Mouse (Mus musculus) T-helper 1 cell (primary cell): Measurements from ENCODE around the gene Chd2.
"Not testable (repeated sequence)": the region's sequence is repeated elsewhere in the genome, so short reads cannot be mapped to it uniquely, and the experiment has no call there.

Experiments
- in situ Hi-C: fragments of 300-600 bp; cut with MboI, MseI; formaldehyde crosslinking; loops from one replicate; pipeline ENCODE4 v1.15.1; 2025; ENCODE audit warnings: high pct_unique_total_duplicates

The Chd2 gene

GRCm38 (mm10) chr7:73541412-73542130, at the start of gene Chd2:
Gene Chd2, minus strand, starts transcription at chr7:73541830.
- in situ Hi-C loops = no loop called here

- in situ Hi-C loops = loop anchor here (10.0 kb wide), 1 partner anchor 1864 kb away; the partner anchor contains the start of gene Akap13
These were observed 49.1 kb upstream of the Chd2 start for GRCm38 (mm10) chr7:73590757-73591156.

DNA sequence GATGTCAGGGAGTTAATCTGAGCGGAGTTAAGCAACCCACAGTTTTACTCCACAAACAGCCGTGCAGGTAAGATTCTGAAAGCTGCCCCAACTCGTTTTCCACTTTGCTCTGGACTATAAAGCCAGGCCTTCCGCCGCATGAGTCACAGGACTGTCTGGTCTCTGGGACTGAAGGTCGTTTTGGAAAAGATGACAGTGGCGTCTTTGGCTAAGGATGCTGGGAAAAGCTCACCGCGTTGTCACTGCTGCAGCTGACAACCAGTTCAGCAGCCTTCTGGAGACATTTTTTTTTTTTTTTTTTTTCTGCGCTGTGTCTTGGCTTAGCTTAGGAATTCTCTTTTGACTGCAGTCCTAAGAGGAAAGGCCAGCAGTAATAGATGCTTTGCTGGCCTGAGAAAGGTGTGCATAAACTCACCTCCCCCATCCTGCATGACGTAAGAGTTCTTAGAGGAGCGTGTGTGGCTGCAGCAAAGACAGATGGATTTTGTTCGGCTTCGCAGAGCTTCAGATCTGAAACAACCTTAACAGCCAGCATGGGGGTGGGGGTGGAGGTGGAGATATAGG, 47.7 kb upstream of the Chd2 start:
- in situ Hi-C loops = no loop called here

DNA sequence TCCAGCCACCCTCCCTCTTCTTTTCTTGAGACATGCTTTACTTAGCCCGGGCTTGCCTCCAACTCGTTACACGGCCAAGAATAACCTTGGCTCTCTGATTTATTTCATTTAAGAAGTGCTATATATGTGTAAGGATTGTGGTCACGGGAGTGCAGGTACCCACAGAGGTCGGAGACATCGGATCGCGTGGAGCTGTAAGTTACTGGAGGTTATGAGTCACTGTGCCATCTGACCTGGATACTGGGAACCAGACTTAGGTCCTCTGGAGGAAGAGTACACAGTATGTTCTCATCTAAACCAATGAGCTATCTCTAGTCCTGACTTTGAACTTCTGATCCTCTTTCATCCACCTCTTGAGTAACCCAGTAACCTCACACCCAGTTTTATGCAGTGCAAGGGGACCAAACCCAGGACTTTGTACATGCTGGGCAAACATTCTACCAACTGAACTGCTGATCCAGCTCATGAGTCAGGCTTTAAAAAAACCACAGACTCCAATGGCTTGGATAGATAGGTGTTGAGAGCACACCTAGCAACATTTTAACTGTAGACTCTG, 46.8 kb upstream of the Chd2 start:
- in situ Hi-C loops = no loop called here

GRCm38 (mm10) chr7:73586717-73587116, 45.1 kb upstream of the Chd2 start:
- in situ Hi-C loops = no loop called here

- in situ Hi-C loops = no loop called here
These were observed 44.6 kb upstream of the Chd2 start for GRCm38 (mm10) chr7:73586206-73586605.

- in situ Hi-C loops = no loop called here
These were observed 43.7 kb upstream of the Chd2 start for GRCm38 (mm10) chr7:73585114-73586032.

DNA sequence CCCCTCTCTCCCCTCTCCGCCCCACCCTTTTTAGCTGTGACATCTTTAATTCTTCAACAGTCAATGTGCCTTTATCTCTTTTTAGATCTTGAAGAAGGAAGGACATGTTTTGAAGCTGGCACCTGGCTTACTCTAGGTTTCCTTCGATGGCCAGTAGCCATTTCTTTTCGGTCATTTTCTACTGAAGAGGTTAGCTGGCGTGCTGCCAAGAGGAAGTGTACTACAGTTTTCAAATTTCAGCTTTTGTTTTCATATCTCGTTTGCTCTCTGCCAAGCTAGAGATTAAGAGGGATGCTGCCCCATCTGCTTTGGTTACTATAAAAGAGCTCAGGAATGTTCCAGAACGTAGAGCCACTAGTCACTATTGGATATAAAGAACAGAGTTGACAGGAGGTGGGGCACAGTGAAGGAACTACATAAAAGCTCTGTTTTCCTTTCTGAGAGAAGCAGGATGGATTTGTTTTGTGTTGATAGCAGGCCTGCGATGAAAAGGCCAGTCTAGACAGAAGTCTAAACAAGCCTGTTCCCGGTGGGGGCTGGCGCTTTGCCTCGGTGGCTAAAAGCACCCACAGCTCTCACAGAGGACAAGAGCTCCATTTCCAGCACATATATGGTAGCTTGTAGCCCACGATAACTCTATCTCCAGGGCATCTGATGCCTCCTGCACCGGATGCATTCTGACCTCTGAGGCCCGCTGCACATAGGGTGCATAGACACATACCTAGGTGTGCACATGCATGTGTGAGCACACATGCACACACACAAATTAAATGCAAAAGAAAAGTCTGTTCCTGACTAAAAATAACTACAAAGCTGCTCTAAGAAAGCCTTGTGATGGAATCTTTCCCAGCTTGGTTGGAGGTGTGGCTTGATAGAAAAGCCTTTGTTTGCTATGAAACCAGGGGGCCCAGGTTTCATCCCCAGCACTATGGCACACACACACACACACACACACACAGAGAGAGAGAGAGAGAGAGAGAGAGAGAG, 42.7 kb upstream of the Chd2 start:
- in situ Hi-C loops = no loop called here

DNA sequence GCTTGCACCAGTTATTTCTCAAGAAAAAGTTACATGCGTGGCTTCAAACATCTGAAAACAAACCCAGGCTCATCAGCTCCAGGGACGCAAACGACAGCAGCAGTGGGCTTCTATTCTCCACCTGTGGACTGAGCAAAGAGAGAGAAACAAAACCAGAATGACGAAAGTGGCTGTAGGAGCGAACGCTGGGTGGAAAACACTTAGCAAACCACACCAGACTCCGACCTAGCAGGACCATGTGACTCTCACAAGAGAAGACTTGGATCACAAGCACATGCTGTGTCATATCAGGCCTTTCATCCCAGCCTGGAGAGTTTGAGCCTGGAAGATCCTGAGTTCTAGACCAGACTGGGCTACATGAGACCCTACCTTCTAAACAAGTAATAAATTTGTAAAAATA, 41.8 kb upstream of the Chd2 start:
- in situ Hi-C loops = no loop called here

DNA sequence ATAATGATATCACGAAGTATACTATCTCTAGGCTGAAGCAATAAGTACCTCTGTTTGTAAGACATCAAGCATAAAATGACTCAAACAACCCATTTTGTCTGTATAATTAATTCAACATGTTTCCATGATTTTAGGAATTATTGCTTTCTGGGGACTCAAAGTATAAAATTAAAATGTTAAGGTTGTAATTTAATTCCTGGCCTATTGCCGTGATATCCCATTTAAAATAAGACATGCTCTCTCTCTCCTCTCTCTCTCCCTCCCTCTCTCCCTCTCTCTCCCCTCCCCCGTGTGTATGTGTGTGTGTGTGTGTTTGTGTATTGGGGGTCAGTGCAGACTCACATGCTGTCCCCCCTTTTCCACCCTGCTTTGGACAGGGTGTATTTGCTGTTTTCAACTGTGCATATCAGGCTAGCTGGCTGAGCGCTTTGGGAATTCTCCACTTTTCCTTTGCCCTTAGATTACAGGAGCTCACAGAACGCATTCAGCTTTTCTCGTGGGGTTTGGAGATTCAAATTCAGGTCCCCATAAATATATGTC, 40.3 kb upstream of the Chd2 start:
- in situ Hi-C loops = no loop called here

GRCm38 (mm10) chr7:73579072-73579731, 37.6 kb upstream of the Chd2 start:
- in situ Hi-C loops = no loop called here

DNA sequence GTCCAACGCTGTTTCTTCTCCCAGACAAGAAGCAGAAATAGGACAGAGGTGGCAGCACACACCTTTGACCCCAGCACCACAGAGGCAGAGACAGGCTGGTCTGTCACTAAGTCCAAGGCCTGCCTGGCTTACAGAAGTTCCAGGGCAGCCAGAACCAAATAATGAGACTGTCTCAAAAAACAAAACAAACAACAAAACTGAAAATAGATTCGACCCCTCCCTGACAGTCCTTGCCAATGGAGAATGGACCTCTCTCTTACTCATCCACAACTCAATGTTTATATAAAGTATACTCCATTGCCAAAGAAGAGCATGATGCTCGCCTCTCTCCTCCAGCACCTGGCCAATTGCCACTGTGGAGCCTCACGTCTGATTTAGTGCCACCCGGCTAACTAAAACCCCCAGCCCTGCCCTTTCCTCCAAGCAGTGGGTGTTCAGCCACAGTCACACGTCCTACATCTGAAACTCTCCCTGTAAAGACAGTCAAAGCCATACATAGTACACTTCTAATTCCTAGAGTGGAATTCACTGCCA, 36.3 kb upstream of the Chd2 start:
- in situ Hi-C loops = no loop called here

DNA sequence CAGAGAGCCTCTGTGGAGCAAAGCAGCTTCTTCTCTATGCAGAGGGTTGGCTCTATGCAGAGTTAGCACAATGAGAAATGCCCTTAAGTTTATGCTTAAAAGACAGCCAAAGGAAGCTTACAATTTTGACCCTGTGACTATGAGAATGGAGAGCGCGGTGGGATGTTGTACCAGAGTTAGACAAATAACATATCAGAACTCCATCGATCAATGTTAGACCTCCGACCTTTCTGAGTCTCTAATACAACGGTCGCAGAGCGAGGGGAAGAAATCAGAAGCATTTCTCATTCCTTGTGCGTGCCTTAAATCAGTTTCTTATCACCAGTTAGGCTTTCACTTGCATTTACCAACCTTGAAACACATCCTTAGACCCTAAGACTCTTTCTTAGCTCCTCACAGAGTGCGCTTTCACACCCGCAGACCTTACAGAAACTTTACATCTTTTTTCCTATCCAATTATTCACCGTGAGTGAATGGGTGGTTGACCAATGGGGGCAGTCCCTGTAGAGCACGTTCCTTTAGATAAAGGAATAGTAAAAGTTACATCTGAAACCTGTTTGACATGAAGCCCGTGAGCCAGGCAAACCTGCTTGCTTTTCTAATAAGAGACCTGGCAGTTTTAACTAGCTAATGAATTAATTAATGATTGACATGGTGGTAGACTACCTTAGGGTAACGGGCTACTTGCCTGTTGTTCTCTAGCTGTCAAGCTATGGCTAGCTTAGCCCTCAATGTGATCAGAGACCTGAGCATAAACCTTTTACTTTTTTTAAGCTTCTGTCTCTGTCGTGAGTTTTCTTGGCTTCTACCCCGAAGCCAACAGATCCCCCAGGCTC, 34.7 kb upstream of the Chd2 start:
- in situ Hi-C loops = no loop called here

DNA sequence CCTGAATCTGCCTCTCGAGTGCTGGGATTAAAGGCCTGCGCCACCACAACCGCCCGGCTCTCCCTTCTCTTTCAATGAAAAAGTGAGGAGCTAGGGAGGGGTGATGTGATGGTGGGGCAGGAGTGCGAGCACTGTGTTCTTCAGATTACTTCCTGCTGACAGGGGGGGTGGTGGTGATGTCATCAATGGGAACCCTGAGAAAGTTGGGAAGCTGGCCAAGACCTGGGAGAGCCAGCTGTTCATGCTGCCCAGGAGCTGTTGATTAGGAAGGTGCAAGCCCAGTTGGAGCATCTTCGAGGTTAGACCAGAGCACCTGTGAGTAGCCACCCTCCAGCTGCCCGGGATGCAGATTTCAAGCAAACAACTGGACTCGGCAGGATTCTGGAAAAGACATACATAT, 33.6 kb upstream of the Chd2 start:
- in situ Hi-C loops = no loop called here

DNA sequence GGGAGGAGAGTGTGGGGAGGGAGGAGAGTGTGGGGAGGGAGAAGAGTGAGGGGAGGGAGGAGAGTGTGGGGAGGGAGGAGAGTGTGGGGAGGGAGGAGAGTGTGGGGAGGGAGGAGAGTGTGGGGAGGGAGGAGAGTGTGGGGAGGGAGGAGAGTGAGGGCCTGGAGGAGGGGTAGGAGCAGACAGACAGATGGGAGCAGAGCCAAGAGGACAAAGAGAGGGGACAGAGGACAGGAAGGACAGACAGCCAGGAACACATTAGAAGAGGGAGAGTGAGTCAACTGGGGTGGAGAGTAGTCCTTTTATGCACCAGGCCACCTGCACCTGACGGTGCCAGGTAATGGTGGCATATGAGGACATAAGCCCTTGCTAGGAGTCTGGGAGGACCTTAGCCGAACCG, 33.0 kb upstream of the Chd2 start:
- in situ Hi-C loops = not testable (repeated sequence)

GRCm38 (mm10) chr7:73572571-73572970, 30.9 kb upstream of the Chd2 start:
- in situ Hi-C loops = no loop called here

- in situ Hi-C loops = no loop called here
These were observed 27.3 kb upstream of the Chd2 start for GRCm38 (mm10) chr7:73568801-73569403.

DNA sequence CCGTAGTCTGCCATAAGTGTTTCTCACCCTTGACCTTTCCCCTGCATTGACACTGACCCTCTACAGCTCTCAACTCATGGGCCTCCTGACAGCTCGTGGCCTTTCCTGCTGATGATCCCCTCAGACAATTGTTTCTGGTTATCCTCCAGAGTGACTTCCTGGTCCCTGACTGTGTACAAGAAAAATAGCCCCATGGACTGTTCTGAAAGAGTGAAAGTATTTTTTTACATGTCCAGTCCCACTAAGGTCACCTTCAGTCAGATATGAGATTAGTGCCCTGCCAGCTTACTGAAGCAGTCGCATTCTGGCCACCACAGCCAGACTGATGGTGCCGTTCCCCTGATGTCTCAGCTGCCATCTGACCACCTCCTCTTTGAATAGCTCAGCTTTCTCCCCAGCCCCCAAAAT, 26.1 kb upstream of the Chd2 start:
- in situ Hi-C loops = no loop called here

- in situ Hi-C loops = no loop called here
These were observed 22.5 kb upstream of the Chd2 start for GRCm38 (mm10) chr7:73564131-73564530.
